Mouse (Mus musculus): ENCODE data around the gene Desi2. TPM values are rescaled to one million over a fixed set of nuclear protein-coding genes. Genes with fewer than 3 reads are reported as not detected.
"Not testable (repeated sequence)": the region's sequence is repeated elsewhere in the genome, so short reads cannot be mapped to it uniquely, and the experiment has no call there.

Gene Desi2
- 20.2 and 26.1 TPM in 2 replicates for total RNA-seq (2014; fragmentation: Nextera tagmentation)
- total RNA-seq (2017): 19.5 and 21.6 TPM in 2 replicates
- 3.5 and 4.8 TPM in 2 replicates for polyA plus RNA-seq (2012)

GRCm38 (mm10) chr1:178187216-178187791, at the start of gene Desi2:
Gene Desi2, plus strand, starts transcription at chr1:178187417.
- not testable (repeated sequence) for H3K36me3 ChIP-seq (replicated peaks); H3K9me3 ChIP-seq (replicated peaks); H3K4me1 ChIP-seq (ENCODE audit: insufficient read depth, low read depth, low read length); H3K27me3 ChIP-seq (ENCODE audit: insufficient read depth, low read length)
- DNase-seq (ENCODE audit: low spot score): peak; percentile 80
- ATAC-seq (ENCODE audit: extremely low read depth, insufficient number of reproducible peaks, low FRiP score, poor library complexity, severe bottlenecking): peak; percentile 99
- H3K4me3 ChIP-seq (ENCODE audit: low read depth, low read length): peak within 1 kb of the TSS; percentile 73

GRCm38 (mm10) chr1:178146513-178146912, 40.7 kb upstream of the Desi2 start:
- not testable (repeated sequence) for H3K4me3 ChIP-seq (ENCODE audit: low read depth, low read length); H3K9me3 ChIP-seq (replicated peaks); H3K4me1 ChIP-seq (ENCODE audit: insufficient read depth, low read depth, low read length); DNase-seq (ENCODE audit: low spot score); H3K36me3 ChIP-seq (replicated peaks); H3K27me3 ChIP-seq (ENCODE audit: insufficient read depth, low read length)
- ATAC-seq (ENCODE audit: extremely low read depth, insufficient number of reproducible peaks, low FRiP score, poor library complexity, severe bottlenecking): peak; percentile 51; the same call in 1 of the 2 replicates

- DNase-seq (ENCODE audit: low spot score); H3K4me3 ChIP-seq (ENCODE audit: low read depth, low read length); H3K4me1 ChIP-seq (ENCODE audit: insufficient read depth, low read depth, low read length); H3K36me3 ChIP-seq (replicated peaks); H3K27me3 ChIP-seq (ENCODE audit: insufficient read depth, low read length); H3K9me3 ChIP-seq (replicated peaks); ATAC-seq (ENCODE audit: extremely low read depth, insufficient number of reproducible peaks, low FRiP score, poor library complexity, severe bottlenecking): not testable (repeated sequence)
These were observed 40.3 kb upstream of the Desi2 start for GRCm38 (mm10) chr1:178146915-178147314.

- DNase-seq (ENCODE audit: low spot score) (no peak), ATAC-seq (ENCODE audit: extremely low read depth, insufficient number of reproducible peaks, low FRiP score, poor library complexity, severe bottlenecking) (no peak)
- no peaks in the 10 kb centered on the region for H3K9me3 ChIP-seq (replicated peaks)
- TF ChIP-seq TAL1 (conservative IDR thresholded peaks at IDR 0.05; ENCODE audit: low read depth, low read length) (no peak), GATA1 (IDR thresholded peaks at IDR 0.05; ENCODE audit: borderline replicate concordance, low read length) (no peak), POLR2AphosphoS5 (IDR thresholded peaks at IDR 0.05; ENCODE audit: insufficient replicate concordance, low read depth, low read length) (no peak), CTCF (IDR thresholded peaks at IDR 0.05; ENCODE audit: low read depth, low read length) (no peak), GATA2 (IDR thresholded peaks at IDR 0.05; ENCODE audit: borderline replicate concordance, low read depth, low read length) (no peak)
- H3K4me3 ChIP-seq (ENCODE audit: low read depth, low read length): no peak overlapping the region
- H3K4me1 ChIP-seq (ENCODE audit: insufficient read depth, low read depth, low read length): peaks cover 3% of the 10 kb centered on the region
- no peaks in the 10 kb centered on the region for H3K27me3 ChIP-seq (ENCODE audit: insufficient read depth, low read length)
- no peaks in the 10 kb centered on the region for H3K36me3 ChIP-seq (replicated peaks)
These were observed 5.0 kb upstream of the Desi2 start for GRCm38 (mm10) chr1:178182251-178182650.

- Histone ChIP-seq H3K4me1 (ENCODE audit: insufficient read depth, low read depth, low read length) (peaks cover 8% of the 10 kb centered on the region), H3K4me3 (ENCODE audit: low read depth, low read length) (no peak overlapping the region), H3K36me3 (replicated peaks) (no peaks in the 10 kb centered on the region), H3K9me3 (replicated peaks) (no peaks in the 10 kb centered on the region), H3K27me3 (ENCODE audit: insufficient read depth, low read length) (no peaks in the 10 kb centered on the region)
- no peak for TF ChIP-seq GATA1 (IDR thresholded peaks at IDR 0.05; ENCODE audit: borderline replicate concordance, low read length)
- no peak for TF ChIP-seq CTCF (IDR thresholded peaks at IDR 0.05; ENCODE audit: low read depth, low read length)
- no peak for TF ChIP-seq TAL1 (conservative IDR thresholded peaks at IDR 0.05; ENCODE audit: low read depth, low read length)
- TF ChIP-seq POLR2AphosphoS5 (IDR thresholded peaks at IDR 0.05; ENCODE audit: insufficient replicate concordance, low read depth, low read length): no peak
- no peak for TF ChIP-seq GATA2 (IDR thresholded peaks at IDR 0.05; ENCODE audit: borderline replicate concordance, low read depth, low read length)
- no peak for ATAC-seq (ENCODE audit: extremely low read depth, insufficient number of reproducible peaks, low FRiP score, poor library complexity, severe bottlenecking)
- DNase-seq (ENCODE audit: low spot score): no peak
These were observed 1.6 kb upstream of the Desi2 start for GRCm38 (mm10) chr1:178185591-178185990.

- peak; percentile 14 for DNase-seq (ENCODE audit: low spot score)
- H3K27me3 ChIP-seq (ENCODE audit: insufficient read depth, low read length); H3K36me3 ChIP-seq (replicated peaks); H3K9me3 ChIP-seq (replicated peaks); H3K4me1 ChIP-seq (ENCODE audit: insufficient read depth, low read depth, low read length); ATAC-seq (ENCODE audit: extremely low read depth, insufficient number of reproducible peaks, low FRiP score, poor library complexity, severe bottlenecking): not testable (repeated sequence)
- peak overlapping the region; percentile 73 for H3K4me3 ChIP-seq (ENCODE audit: low read depth, low read length)
These were observed 593 bp downstream of the Desi2 start for GRCm38 (mm10) chr1:178187810-178188209.

GRCm38 (mm10) chr1:178188386-178188785, 1.2 kb downstream of the Desi2 start:
- H3K4me1 ChIP-seq (ENCODE audit: insufficient read depth, low read depth, low read length): peaks cover 8% of the 10 kb centered on the region
- no peaks in the 10 kb centered on the region for H3K9me3 ChIP-seq (replicated peaks)
- ATAC-seq (ENCODE audit: extremely low read depth, insufficient number of reproducible peaks, low FRiP score, poor library complexity, severe bottlenecking) (no peak), DNase-seq (ENCODE audit: low spot score) (no peak)
- no peak for TF ChIP-seq GATA2 (IDR thresholded peaks at IDR 0.05; ENCODE audit: borderline replicate concordance, low read depth, low read length)
- TF ChIP-seq CTCF (IDR thresholded peaks at IDR 0.05; ENCODE audit: low read depth, low read length): no peak
- no peak for TF ChIP-seq GATA1 (IDR thresholded peaks at IDR 0.05; ENCODE audit: borderline replicate concordance, low read length)
- TF ChIP-seq POLR2AphosphoS5 (IDR thresholded peaks at IDR 0.05; ENCODE audit: insufficient replicate concordance, low read depth, low read length): no peak
- TF ChIP-seq TAL1 (conservative IDR thresholded peaks at IDR 0.05; ENCODE audit: low read depth, low read length): no peak
- H3K4me3 ChIP-seq (ENCODE audit: low read depth, low read length): peak overlapping the region; percentile 61
- H3K27me3 ChIP-seq (ENCODE audit: insufficient read depth, low read length): no peaks in the 10 kb centered on the region
- peaks cover 7% of the 10 kb centered on the region for H3K36me3 ChIP-seq (replicated peaks)

All from G1E (cell line).